Mouse (Mus musculus) gastrocnemius, postnatal 25 days (tissue): ENCODE results near the gene Egfr. TPM values are rescaled to one million over a fixed set of nuclear protein-coding genes. Genes with fewer than 3 reads are reported as not detected.

Experiments used
- DNase-seq: peaks from one replicate; pipeline ENCODE4 v3.0.0; 2022
- total RNA-seq, 2 experiments: library from RNA; stranded (reverse); gene quantifications; 1 replicate in 1 of 2; 2 replicates in 1 of 2; pipeline ENCODE4 v1.2.3; 2021

Gene Egfr
- total RNA-seq, 2 experiments from 2014 or later: 13.9 to 14.3 TPM

GRCm38 (mm10) chr11:16895441-16896356, 143.7 kb downstream of the Egfr start:
- DNase-seq: peak; percentile 52

GRCm38 (mm10) chr11:16897681-16898080, 145.7 kb downstream of the Egfr start:
- no peak for DNase-seq

GRCm38 (mm10) chr11:16900182-16900581, 148.2 kb downstream of the Egfr start:
- no peak for DNase-seq

GRCm38 (mm10) chr11:16900653-16901416, 148.8 kb downstream of the Egfr start:
- DNase-seq: no peak

- DNase-seq: no peak
Measured at GRCm38 (mm10) chr11:16904302-16905011, 152.5 kb downstream of the Egfr start.

GRCm38 (mm10) chr11:16905012-16905332, 153.0 kb downstream of the Egfr start:
- no peak for DNase-seq

GRCm38 (mm10) chr11:16906530-16906929, 154.5 kb downstream of the Egfr start:
- no peak for DNase-seq

- no peak for DNase-seq
Measured at GRCm38 (mm10) chr11:16907517-16908129, 155.6 kb downstream of the Egfr start.

GRCm38 (mm10) chr11:16914756-16915155, 162.8 kb downstream of the Egfr start:
- DNase-seq: no peak

- DNase-seq: no peak
Measured at GRCm38 (mm10) chr11:16915850-16916249, 163.8 kb downstream of the Egfr start.

- DNase-seq: no peak
Measured at GRCm38 (mm10) chr11:16917512-16917911, 165.5 kb downstream of the Egfr start.

- DNase-seq: no peak
Measured at GRCm38 (mm10) chr11:16932159-16932558, 180.2 kb downstream of the Egfr start.

- DNase-seq: peak; percentile 65
Measured at GRCm38 (mm10) chr11:16935577-16936236, 183.7 kb downstream of the Egfr start.

GRCm38 (mm10) chr11:16941103-16941793, 189.2 kb downstream of the Egfr start:
- DNase-seq: no peak

GRCm38 (mm10) chr11:16941973-16942452, 190.0 kb downstream of the Egfr start:
- DNase-seq: no peak

GRCm38 (mm10) chr11:16943016-16943415, 191.0 kb downstream of the Egfr start:
- no peak for DNase-seq

- peak; percentile 24 for DNase-seq
Measured at GRCm38 (mm10) chr11:16948756-16949155, 196.8 kb downstream of the Egfr start.

- DNase-seq: no peak
Measured at GRCm38 (mm10) chr11:16950226-16950975, 198.4 kb downstream of the Egfr start.

- DNase-seq: peak; percentile 95
Measured at GRCm38 (mm10) chr11:16950976-16951760, 199.2 kb downstream of the Egfr start, which contains the start of gene Fbxo48. Gene Fbxo48 (plus strand): TSS chr11:16951375.
